Mouse (Mus musculus) ES-E14 (cell line): ENCODE results near the gene Slc45a3.

Experiments
- CHD2 ChIP-seq: IDR thresholded peaks from 2 replicates; pipeline ENCODE4 v1.6.1; 2014; ENCODE audit warnings: mild to moderate bottlenecking, low read depth, low read length, inconsistent platforms
- MAFK ChIP-seq: IDR thresholded peaks from 2 replicates; pipeline ENCODE4 v1.6.1; 2014; ENCODE audit warnings: mild to moderate bottlenecking, low read depth, low read length, inconsistent platforms; ENCODE audit not compliant: insufficient read depth
- ZC3H11A ChIP-seq: IDR thresholded peaks from 2 replicates; pipeline ENCODE4 v1.6.1; 2012; ENCODE audit warnings: low read depth, mild to moderate bottlenecking, inconsistent platforms, low read length, borderline replicate concordance
- ZNF384 ChIP-seq: IDR thresholded peaks from 2 replicates; pipeline ENCODE4 v1.6.1; 2012; ENCODE audit warnings: low read depth, low read length, inconsistent platforms

DNA sequence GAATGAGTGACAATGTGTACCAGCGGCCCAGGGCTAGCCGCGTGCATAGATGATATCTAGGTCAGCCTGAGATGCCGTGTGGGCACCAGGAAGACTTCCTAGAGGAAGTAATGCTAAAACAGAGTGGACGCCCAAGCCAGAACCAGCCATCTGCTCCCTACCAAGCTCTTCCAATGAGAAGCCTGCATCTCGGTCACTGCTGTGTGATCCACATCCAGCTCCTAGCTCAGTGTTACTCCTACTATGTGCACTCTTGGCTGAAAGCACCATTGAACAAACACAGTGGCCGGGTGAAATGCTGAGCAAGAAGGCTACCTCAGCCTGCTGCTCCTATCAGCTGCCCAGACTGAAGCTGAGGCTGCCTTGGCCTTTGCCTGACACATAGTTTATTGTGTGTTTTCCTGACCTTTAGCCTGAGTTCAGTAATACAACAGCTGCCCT, 29.8 kb downstream of the Slc45a3 start:
- TF ChIP-seq MAFK (no peak), ZC3H11A (no peak), ZNF384 (no peak), CHD2 (no peak)
